Mouse (Mus musculus): ENCODE measurements at regions not wholly inside any gene's neighbourhood (a gene's known extent, or its start where the extent isn't known, plus 50 kb on each side); places are given as distances from the start of the nearest gene placed in this dataset.
"Not testable (repeated sequence)": the region's sequence is repeated elsewhere in the genome, so short reads cannot be mapped to it uniquely, and the experiment has no call there.

- no peak for DNase-seq
Observed at GRCm38 (mm10) chr17:15620746-15621694, 56.9 kb upstream of the Prdm9 start.

GRCm38 (mm10) chr17:15622913-15623312 lies 58.8 kb upstream of the Prdm9 start:
- peak; percentile 54 for DNase-seq

GRCm38 (mm10) chr17:15630792-15631191 lies 66.6 kb upstream of the Prdm9 start:
- DNase-seq, result no peak

- no peak for DNase-seq
Observed at GRCm38 (mm10) chr17:15631626-15632025, 67.5 kb upstream of the Prdm9 start.

- no peak for DNase-seq
Observed at GRCm38 (mm10) chr17:15632090-15632489, 67.9 kb upstream of the Prdm9 start.

GRCm38 (mm10) chr17:15639111-15639865 lies 65.5 kb upstream of the Chd1 start:
- not testable (repeated sequence) for DNase-seq

- no peak for DNase-seq
Observed at GRCm38 (mm10) chr17:15640776-15641175, 64.0 kb upstream of the Chd1 start.

- DNase-seq, result no peak
Observed at GRCm38 (mm10) chr17:15641764-15642163, 63.0 kb upstream of the Chd1 start.

- DNase-seq, result no peak
Observed at GRCm38 (mm10) chr17:15646768-15647167, 58.0 kb upstream of the Chd1 start.

GRCm38 (mm10) chr17:15650089-15650742 lies 54.6 kb upstream of the Chd1 start:
- no peak for DNase-seq

- no peak for DNase-seq
Observed at GRCm38 (mm10) chr17:15651869-15652268, 52.9 kb upstream of the Chd1 start.

Data from thymus, postnatal 14 days (tissue).